Mouse (Mus musculus): Measurements from ENCODE around the gene Ubap1l. TPM values are rescaled to one million over a fixed set of nuclear protein-coding genes. Genes with fewer than 3 reads are reported as not detected.
A peak's percentile ranks its signal among the peaks of the same experiment; 100 is the strongest.

The Ubap1l gene
- polyA plus RNA-seq, 1 experiment from 2014 or later: 0.09 TPM

DNA sequence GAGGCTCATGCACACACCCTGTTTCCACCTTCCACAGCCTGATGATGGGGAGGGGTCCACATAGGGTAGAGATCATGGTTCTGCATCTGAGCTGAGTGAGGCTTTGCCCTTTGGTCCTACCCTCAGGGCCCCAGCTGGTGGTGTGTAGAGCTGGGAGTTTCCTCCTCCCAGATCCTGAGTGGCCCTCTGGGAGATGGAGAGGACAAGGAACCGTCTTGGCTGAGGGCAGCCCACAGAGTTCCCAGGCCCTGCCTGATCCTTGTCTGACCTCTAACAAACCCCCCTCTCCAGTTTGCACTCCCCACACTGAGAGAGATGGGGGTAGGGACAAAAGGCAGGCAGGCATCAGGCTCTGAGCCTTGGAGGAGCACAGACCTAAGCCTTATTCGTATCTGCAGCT is 33.5 kb downstream of the Ubap1l start:
- ATAC-seq (ENCODE audit: insufficient read depth): no peak
- Histone ChIP-seq H3K9ac (no peak overlapping the region), H3K36me3 (replicated peaks) (no peaks in the 10 kb centered on the region), H3K4me1 (replicated peaks) (peaks cover 16% of the 10 kb centered on the region), H3K27ac (replicated peaks) (no peak overlapping the region), H3K4me3 (replicated peaks) (no peak overlapping the region), H3K4me2 (no peak overlapping the region), H3K27me3 (peaks cover 65% of the 10 kb centered on the region), H3K9me3 (replicated peaks) (no peaks in the 10 kb centered on the region)
- WGBS (ENCODE audit: insufficient replicate concordance): 50% methylated on average over 2 of the region's 2 CpGs

GRCm38 (mm10) chr9:65398279-65398678 is 37.4 kb downstream of the Ubap1l start, which contains the start of gene Rasl12:
Gene Rasl12, plus strand, starts transcription at chr9:65398506.
- peaks cover 10% of the 10 kb centered on the region for H3K4me1 ChIP-seq (replicated peaks)
- H3K9me3 ChIP-seq (replicated peaks): no peaks in the 10 kb centered on the region
- WGBS (ENCODE audit: insufficient replicate concordance): 1% methylated on average over 24 of the region's 24 CpGs
- H3K4me2 ChIP-seq: peak within 1 kb of the TSS; percentile 78
- peaks cover 32% of the 10 kb centered on the region; the same call in 1 of the 2 replicates for H3K27me3 ChIP-seq
- H3K36me3 ChIP-seq (replicated peaks): no peaks in the 10 kb centered on the region
- no peak within 1 kb of the TSS for H3K27ac ChIP-seq (replicated peaks)
- no peak for ATAC-seq (ENCODE audit: insufficient read depth)
- H3K9ac ChIP-seq: no peak within 1 kb of the TSS
- H3K4me3 ChIP-seq (replicated peaks): peak within 1 kb of the TSS; percentile 48

GRCm38 (mm10) chr9:65399934-65400333 is 39.1 kb downstream of the Ubap1l start:
- Histone ChIP-seq H3K9ac (no peak overlapping the region), H3K27ac (replicated peaks) (no peak overlapping the region), H3K9me3 (replicated peaks) (no peaks in the 10 kb centered on the region), H3K27me3 (peaks cover 28% of the 10 kb centered on the region; the same call in 1 of the 2 replicates), H3K4me2 (no peak overlapping the region), H3K36me3 (replicated peaks) (no peaks in the 10 kb centered on the region), H3K4me3 (replicated peaks) (no peak overlapping the region), H3K4me1 (replicated peaks) (peaks cover 8% of the 10 kb centered on the region)
- 74% methylated on average over 6 of the region's 6 CpGs for WGBS (ENCODE audit: insufficient replicate concordance)
- ATAC-seq (ENCODE audit: insufficient read depth): no peak

DNA sequence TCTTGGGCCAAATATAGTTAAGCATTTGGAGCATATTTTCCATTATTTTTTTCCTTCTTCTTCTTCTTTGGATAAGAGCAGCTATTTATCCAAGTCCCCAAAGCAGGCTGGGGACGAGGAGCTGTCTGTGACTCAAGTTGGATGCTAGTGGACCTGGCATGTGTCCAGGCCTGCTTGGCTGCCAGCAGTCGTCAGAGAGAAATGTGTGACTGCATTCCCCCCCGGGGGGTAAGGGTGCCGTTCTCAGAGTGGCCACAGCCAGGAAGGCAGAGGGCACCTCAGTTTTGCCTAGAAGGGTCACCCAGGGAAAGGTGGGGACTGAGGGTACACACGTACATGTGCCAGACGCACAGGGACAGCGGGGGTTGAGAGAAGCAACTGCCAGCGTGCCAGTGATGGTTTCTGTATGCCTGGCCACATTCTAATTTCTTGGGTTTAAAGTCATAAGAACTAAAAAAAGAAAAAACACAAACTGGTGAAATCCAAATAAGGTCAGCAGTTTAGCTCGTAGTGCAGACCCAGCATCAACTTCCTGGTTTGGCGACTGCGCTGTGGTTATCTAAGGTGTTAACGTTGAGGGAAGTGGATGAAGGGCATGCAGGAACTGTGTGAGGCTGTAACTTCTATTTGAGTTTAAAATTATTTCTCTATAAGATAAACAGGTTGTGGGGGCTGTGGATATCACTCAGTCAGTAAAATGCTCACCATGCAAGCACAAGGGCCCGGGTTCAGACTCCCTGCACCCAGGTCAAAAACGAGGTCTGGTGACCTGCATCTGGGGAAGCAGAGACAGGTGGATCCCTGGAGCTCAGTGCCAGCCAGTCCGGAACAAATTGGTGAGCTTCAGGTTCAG is 43.7 kb downstream of the Ubap1l start:
- no peak overlapping the region for H3K9ac ChIP-seq
- no peaks in the 10 kb centered on the region for H3K4me1 ChIP-seq (replicated peaks)
- H3K4me3 ChIP-seq (replicated peaks): no peak overlapping the region
- no peaks in the 10 kb centered on the region for H3K9me3 ChIP-seq (replicated peaks)
- no peak overlapping the region for H3K27ac ChIP-seq (replicated peaks)
- H3K4me2 ChIP-seq: no peak overlapping the region
- ATAC-seq (ENCODE audit: insufficient read depth): no peak
- no peaks in the 10 kb centered on the region for H3K36me3 ChIP-seq (replicated peaks)
- WGBS (ENCODE audit: insufficient replicate concordance): 52% methylated on average over 15 of the region's 15 CpGs
- H3K27me3 ChIP-seq: 0 out of 2 replicates have a peak, but pooled peaks cover 4% of the 10 kb centered on the region

GRCm38 (mm10) chr9:65405184-65405449 is 44.3 kb downstream of the Ubap1l start:
- Histone ChIP-seq H3K4me3 (replicated peaks) (no peak overlapping the region), H3K4me1 (replicated peaks) (no peaks in the 10 kb centered on the region), H3K9me3 (replicated peaks) (no peaks in the 10 kb centered on the region), H3K36me3 (replicated peaks) (no peaks in the 10 kb centered on the region), H3K4me2 (no peak overlapping the region), H3K27ac (replicated peaks) (no peak overlapping the region), H3K9ac (no peak overlapping the region), H3K27me3 (no peaks in the 10 kb centered on the region)
- 56% methylated on average over 2 of the region's 2 CpGs for WGBS (ENCODE audit: insufficient replicate concordance)
- ATAC-seq (ENCODE audit: insufficient read depth): no peak

- no peaks in the 10 kb centered on the region for H3K4me1 ChIP-seq (replicated peaks)
- no peak for ATAC-seq (ENCODE audit: insufficient read depth)
- WGBS (ENCODE audit: insufficient replicate concordance): 65% methylated on average over 5 of the region's 5 CpGs
These were observed 46.5 kb downstream of the Ubap1l start for GRCm38 (mm10) chr9:65407327-65407726.

GRCm38 (mm10) chr9:65407861-65408260 is 47.0 kb downstream of the Ubap1l start:
- no peaks in the 10 kb centered on the region for H3K9me3 ChIP-seq (replicated peaks)
- ATAC-seq (ENCODE audit: insufficient read depth): no peak
- H3K9ac ChIP-seq: no peak overlapping the region
- WGBS (ENCODE audit: insufficient replicate concordance): 49% methylated on average over 3 of the region's 3 CpGs
- no peak overlapping the region for H3K4me2 ChIP-seq
- H3K27ac ChIP-seq (replicated peaks): no peak overlapping the region
- no peaks in the 10 kb centered on the region for H3K4me1 ChIP-seq (replicated peaks)
- H3K27me3 ChIP-seq: no peaks in the 10 kb centered on the region
- H3K4me3 ChIP-seq (replicated peaks): no peak overlapping the region
- no peaks in the 10 kb centered on the region for H3K36me3 ChIP-seq (replicated peaks)

More at GRCm38 (mm10) chr9:65407327-65407726, 46.5 kb downstream of the Ubap1l start:
- no peak overlapping the region for H3K4me2 ChIP-seq
- no peak overlapping the region for H3K27ac ChIP-seq (replicated peaks)
- no peak overlapping the region for H3K4me3 ChIP-seq (replicated peaks)
- no peak overlapping the region for H3K9ac ChIP-seq
- H3K9me3 ChIP-seq (replicated peaks): no peaks in the 10 kb centered on the region
- no peaks in the 10 kb centered on the region for H3K27me3 ChIP-seq
- H3K36me3 ChIP-seq (replicated peaks): no peaks in the 10 kb centered on the region

DNA sequence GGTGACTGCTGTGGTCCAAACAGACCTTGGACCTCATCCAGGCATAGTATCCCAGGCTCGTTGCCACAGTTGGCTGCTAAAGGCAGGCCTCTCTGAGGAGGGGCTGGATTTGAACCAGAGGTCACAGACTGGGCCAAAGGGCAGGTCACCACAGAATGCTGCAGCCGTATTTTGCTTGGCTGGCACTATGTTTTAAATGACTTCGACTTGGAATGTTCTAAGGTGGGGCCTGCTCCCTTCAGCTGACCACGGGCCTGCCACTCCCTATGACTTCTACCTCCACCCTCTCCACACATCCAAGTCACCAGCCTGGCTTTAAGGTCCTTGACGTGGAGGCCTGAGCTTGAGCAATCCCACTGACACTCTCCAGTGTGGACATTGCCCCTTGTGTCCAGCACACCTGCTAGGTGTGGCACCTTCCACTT is 48.0 kb downstream of the Ubap1l start:
- Histone ChIP-seq H3K4me3 (replicated peaks) (no peak overlapping the region), H3K4me2 (no peak overlapping the region), H3K36me3 (replicated peaks) (no peaks in the 10 kb centered on the region), H3K9ac (no peak overlapping the region), H3K27me3 (no peaks in the 10 kb centered on the region), H3K4me1 (replicated peaks) (no peaks in the 10 kb centered on the region), H3K27ac (replicated peaks) (no peak overlapping the region), H3K9me3 (replicated peaks) (no peaks in the 10 kb centered on the region)
- no peak for ATAC-seq (ENCODE audit: insufficient read depth)
- WGBS (ENCODE audit: insufficient replicate concordance): 57% methylated on average over 5 of the region's 5 CpGs

DNA sequence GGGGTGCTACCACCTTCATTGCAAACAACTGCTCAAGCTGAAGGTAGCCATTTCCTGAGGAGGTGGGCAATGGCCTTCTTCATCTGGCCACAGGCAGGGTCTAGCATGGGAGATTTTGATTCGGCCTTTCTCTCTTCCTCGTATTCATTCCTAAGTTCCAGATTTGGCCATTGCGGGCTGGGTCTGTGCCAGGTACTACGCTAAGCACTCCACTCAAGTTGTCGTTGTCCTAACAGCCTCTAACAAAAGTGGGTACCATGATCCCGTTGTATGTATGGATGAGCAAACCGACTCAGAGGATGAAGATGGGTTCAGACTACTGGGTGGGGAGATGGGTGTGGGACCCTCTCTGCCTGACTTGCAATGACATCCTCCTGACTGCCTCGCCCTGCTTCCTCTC is 49.5 kb downstream of the Ubap1l start:
- no peak overlapping the region for H3K9ac ChIP-seq
- H3K4me3 ChIP-seq (replicated peaks): no peak overlapping the region
- no peaks in the 10 kb centered on the region for H3K9me3 ChIP-seq (replicated peaks)
- no peak overlapping the region for H3K4me2 ChIP-seq
- H3K4me1 ChIP-seq (replicated peaks): no peaks in the 10 kb centered on the region
- ATAC-seq (ENCODE audit: insufficient read depth): no peak
- H3K27me3 ChIP-seq: no peaks in the 10 kb centered on the region
- 79% methylated on average over 8 of the region's 8 CpGs for WGBS (ENCODE audit: insufficient replicate concordance)
- no peaks in the 10 kb centered on the region for H3K36me3 ChIP-seq (replicated peaks)
- no peak overlapping the region for H3K27ac ChIP-seq (replicated peaks)

GRCm38 (mm10) chr9:65411326-65411725 is 50.5 kb downstream of the Ubap1l start:
- ATAC-seq (ENCODE audit: insufficient read depth): no peak
- no peaks in the 10 kb centered on the region for H3K4me1 ChIP-seq (replicated peaks)
- 44% methylated on average over 3 of the region's 3 CpGs for WGBS (ENCODE audit: insufficient replicate concordance)
- no peak overlapping the region for H3K9ac ChIP-seq
- H3K4me2 ChIP-seq: no peak overlapping the region
- no peaks in the 10 kb centered on the region for H3K9me3 ChIP-seq (replicated peaks)
- no peaks in the 10 kb centered on the region for H3K36me3 ChIP-seq (replicated peaks)
- no peak overlapping the region for H3K27ac ChIP-seq (replicated peaks)
- no peak overlapping the region for H3K4me3 ChIP-seq (replicated peaks)
- H3K27me3 ChIP-seq: no peaks in the 10 kb centered on the region

DNA sequence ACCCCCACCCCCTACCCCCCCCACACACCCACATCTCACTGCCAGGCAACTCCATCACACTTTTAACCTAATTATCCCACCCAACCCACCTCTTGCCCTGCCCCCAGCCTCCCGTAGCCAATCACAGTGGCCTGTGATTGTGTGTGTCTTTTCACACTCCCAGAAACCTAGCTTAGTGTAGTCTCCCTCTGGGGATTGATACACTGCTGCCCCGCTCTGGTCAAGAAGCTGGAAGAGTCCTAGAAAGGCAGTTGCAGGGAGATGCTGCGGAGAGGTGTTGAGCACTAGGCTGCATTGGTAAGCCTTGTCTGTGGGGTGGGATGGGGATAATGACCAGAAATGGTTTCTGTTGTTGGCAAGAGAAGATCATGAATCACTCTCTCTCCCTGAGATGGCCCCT is 56.9 kb downstream of the Ubap1l start:
- 69% methylated on average over 3 of the region's 3 CpGs for WGBS (ENCODE audit: insufficient replicate concordance)
- no peak for ATAC-seq (ENCODE audit: insufficient read depth)

GRCm38 (mm10) chr9:65419633-65420032 is 58.8 kb downstream of the Ubap1l start:
- Histone ChIP-seq H3K4me2 (no peak overlapping the region), H3K9me3 (replicated peaks) (no peaks in the 10 kb centered on the region), H3K36me3 (replicated peaks) (no peaks in the 10 kb centered on the region), H3K4me3 (replicated peaks) (no peak overlapping the region), H3K4me1 (replicated peaks) (no peaks in the 10 kb centered on the region), H3K9ac (no peak overlapping the region), H3K27ac (replicated peaks) (no peak overlapping the region), H3K27me3 (no peaks in the 10 kb centered on the region)
- 54% methylated on average over 3 of the region's 3 CpGs for WGBS (ENCODE audit: insufficient replicate concordance)
- no peak for ATAC-seq (ENCODE audit: insufficient read depth)

More for the DNA sequence above, 56.9 kb downstream of the Ubap1l start:
- Histone ChIP-seq H3K36me3 (replicated peaks) (no peaks in the 10 kb centered on the region), H3K4me2 (no peak overlapping the region), H3K27me3 (no peaks in the 10 kb centered on the region), H3K4me3 (replicated peaks) (no peak overlapping the region), H3K9me3 (replicated peaks) (no peaks in the 10 kb centered on the region), H3K27ac (replicated peaks) (no peak overlapping the region), H3K4me1 (replicated peaks) (no peaks in the 10 kb centered on the region), H3K9ac (no peak overlapping the region)

Data from liver, embryonic 15.5 days (tissue).